ENCODE assay signal across 23 mouse cellular contexts in genomic region chr8:84389173-84389572, GRCm38 (mm10). TPM values are rescaled to one million over a fixed set of nuclear protein-coding genes. Genes with fewer than 3 reads are reported as not detected.
DNase-seq lines count a peak whose midpoint lies in the region; ATAC-seq and TF ChIP-seq lines count a peak whose summit lies in the region.
"Had no signal": no experiment of that assay in that cellular context is flagged by ENCODE, and none has a peak within 500 bp of the region (broad histone marks: within the 10 kb centered on the region; RNA-seq: fewer than 3 reads in every experiment).

No protein-coding gene starts in this region.

- 73% methylated on average over 3 of the region's 3 CpGs for WGBS in heart, embryonic 13.5 days
- 29% methylated on average over 3 of the region's 3 CpGs for WGBS in heart, postnatal 0 days
- 49% methylated on average over 3 of the region's 3 CpGs for WGBS in lung, embryonic 15.5 days
- WGBS in lung, postnatal 0 days: 51% methylated on average over 3 of the region's 3 CpGs

- no peaks in the 10 kb centered on the region for H3K27me3 ChIP-seq in heart, embryonic 13.5 days (replicated peaks)
- no peaks in the 10 kb centered on the region for H3K27me3 ChIP-seq in heart, postnatal 0 days (ENCODE audit: control insufficient read depth, insufficient read depth, low read length)
- no peaks in the 10 kb centered on the region for H3K27me3 ChIP-seq in lung, embryonic 15.5 days
- no peaks in the 10 kb centered on the region for H3K27me3 ChIP-seq in lung, postnatal 0 days (replicated peaks; ENCODE audit: insufficient read depth, low read length)
- H3K27me3 ChIP-seq: embryonic facial prominence, embryonic 13.5 days; forebrain, embryonic 12.5 days; forebrain, embryonic 15.5 days; hindbrain, embryonic 12.5 days; hindbrain, embryonic 15.5 days had no signal

- H3K9ac ChIP-seq in heart, embryonic 13.5 days: no peak overlapping the region
- no peak overlapping the region for H3K9ac ChIP-seq in heart, postnatal 0 days (replicated peaks; ENCODE audit: low read depth, low read length)
- H3K9ac ChIP-seq in lung, embryonic 15.5 days: no peak overlapping the region
- no peak overlapping the region for H3K9ac ChIP-seq in lung, postnatal 0 days (replicated peaks; ENCODE audit: low read depth)
- H3K9ac ChIP-seq: embryonic facial prominence, embryonic 13.5 days; forebrain, embryonic 12.5 days; forebrain, embryonic 15.5 days; hindbrain, embryonic 12.5 days; hindbrain, embryonic 15.5 days had no signal

- H3K4me3 ChIP-seq in heart, embryonic 13.5 days: no peak overlapping the region
- no peak overlapping the region for H3K4me3 ChIP-seq in heart, postnatal 0 days (ENCODE audit: low read depth, low read length)
- H3K4me3 ChIP-seq in lung, embryonic 15.5 days: no peak overlapping the region
- no peak overlapping the region for H3K4me3 ChIP-seq in lung, postnatal 0 days (ENCODE audit: low read depth, low read length)
- H3K4me3 ChIP-seq: embryonic facial prominence, embryonic 10.5 days; embryonic facial prominence, embryonic 13.5 days; erythroblast, embryonic 14.5 days; forebrain, embryonic 12.5 days; forebrain, embryonic 15.5 days; hindbrain, embryonic 12.5 days; hindbrain, embryonic 15.5 days had no signal

- H3K36me3 ChIP-seq in heart, embryonic 13.5 days: no peaks in the 10 kb centered on the region
- no peaks in the 10 kb centered on the region for H3K36me3 ChIP-seq in heart, postnatal 0 days (replicated peaks; ENCODE audit: control insufficient read depth, insufficient read depth, low read length)
- no peaks in the 10 kb centered on the region for H3K36me3 ChIP-seq in lung, embryonic 15.5 days
- no peaks in the 10 kb centered on the region for H3K36me3 ChIP-seq in lung, postnatal 0 days (ENCODE audit: insufficient read depth, low read length)
- H3K36me3 ChIP-seq: embryonic facial prominence, embryonic 10.5 days; embryonic facial prominence, embryonic 13.5 days; forebrain, embryonic 12.5 days; forebrain, embryonic 15.5 days; hindbrain, embryonic 12.5 days; hindbrain, embryonic 15.5 days had no signal

- no peak for DNase-seq in heart, postnatal 4 days
- DNase-seq in heart, postnatal 0 days (ENCODE audit: low spot score): no peak
- no peak for DNase-seq in heart, adult 11 months
- no peak for DNase-seq in lung, postnatal 0 days (ENCODE audit: low spot score)
- DNase-seq: adrenal gland, adult 8-10 months; adrenal gland, postnatal 25 days; cerebellum, adult 11-12 months; cerebellum, adult 8-10 months; cerebellum, postnatal 10 days; cerebellum, postnatal 36 days; embryo, embryonic 11 days; gastrocnemius, postnatal 25 days had no signal

- TF ChIP-seq CTCF in heart, postnatal 0 days (IDR thresholded peaks at IDR 0.05; ENCODE audit: low read depth): no peak
- no peak for TF ChIP-seq CTCF in lung, postnatal 0 days (IDR thresholded peaks at IDR 0.05)

- no peaks in the 10 kb centered on the region for H3K9me3 ChIP-seq in heart, embryonic 13.5 days
- no peaks in the 10 kb centered on the region for H3K9me3 ChIP-seq in heart, postnatal 0 days (replicated peaks; ENCODE audit: control insufficient read depth, low read length)
- H3K9me3 ChIP-seq in lung, embryonic 15.5 days: no peaks in the 10 kb centered on the region
- no peaks in the 10 kb centered on the region for H3K9me3 ChIP-seq in lung, postnatal 0 days (ENCODE audit: low read length)
- H3K9me3 ChIP-seq: embryonic facial prominence, embryonic 10.5 days; embryonic facial prominence, embryonic 13.5 days; forebrain, embryonic 12.5 days; forebrain, embryonic 15.5 days; hindbrain, embryonic 12.5 days; hindbrain, embryonic 15.5 days had no signal

- H3K27ac ChIP-seq in heart, embryonic 13.5 days (replicated peaks): 0 out of 2 replicates have a peak overlapping the region, but pooled peaks have one; percentile 10
- H3K27ac ChIP-seq in heart, postnatal 0 days (ENCODE audit: low read depth): peak overlapping the region; percentile 75
- peak overlapping the region; percentile 58; the same call in 1 of the 2 replicates for H3K27ac ChIP-seq in lung, embryonic 15.5 days
- no peak overlapping the region for H3K27ac ChIP-seq in lung, postnatal 0 days (ENCODE audit: low read length)
- H3K27ac ChIP-seq: embryonic facial prominence, embryonic 10.5 days; embryonic facial prominence, embryonic 13.5 days; forebrain, embryonic 12.5 days; forebrain, embryonic 15.5 days; hindbrain, embryonic 12.5 days; hindbrain, embryonic 15.5 days had no signal

- ATAC-seq in heart, embryonic 13.5 days (ENCODE audit: extremely low read depth, insufficient number of reproducible peaks, low FRiP score, low TSS enrichment): no peak
- peak; percentile 50; the same call in 1 of the 2 replicates for ATAC-seq in heart, postnatal 0 days (ENCODE audit: insufficient read depth, low read depth)
- peak; percentile 46; the same call in 1 of the 2 replicates for ATAC-seq in lung, embryonic 15.5 days (ENCODE audit: borderline replicate concordance, extremely low read depth, low FRiP score, low TSS enrichment)
- ATAC-seq in lung, postnatal 0 days: no peak
- ATAC-seq: activated CD4-positive, CD25-positive, alpha-beta regulatory T cell, adult 4 months; forebrain, embryonic 15.5 days had no signal

- TF ChIP-seq EP300 in heart, postnatal 0 days (IDR thresholded peaks at IDR 0.05; ENCODE audit: low read depth): no peak
- no peak for TF ChIP-seq EP300 in lung, postnatal 0 days (IDR thresholded peaks at IDR 0.05)

- no peak overlapping the region for H3K4me2 ChIP-seq in heart, embryonic 13.5 days
- H3K4me2 ChIP-seq in heart, postnatal 0 days (ENCODE audit: low read depth, low read length): peak overlapping the region; percentile 18; the same call in 1 of the 2 replicates
- H3K4me2 ChIP-seq in lung, embryonic 15.5 days: no peak overlapping the region
- H3K4me2 ChIP-seq in lung, postnatal 0 days (replicated peaks; ENCODE audit: low read depth, low read length): no peak overlapping the region
- H3K4me2 ChIP-seq: embryonic facial prominence, embryonic 13.5 days; forebrain, embryonic 12.5 days; forebrain, embryonic 15.5 days; heart, embryonic 11.5 days; hindbrain, embryonic 12.5 days; hindbrain, embryonic 15.5 days had no signal

- peaks cover 15% of the 10 kb centered on the region for H3K4me1 ChIP-seq in heart, embryonic 13.5 days
- peaks cover 22% of the 10 kb centered on the region for H3K4me1 ChIP-seq in heart, postnatal 0 days (ENCODE audit: control insufficient read depth, insufficient read depth)
- H3K4me1 ChIP-seq in lung, embryonic 15.5 days: peaks cover 19% of the 10 kb centered on the region
- no peaks in the 10 kb centered on the region for H3K4me1 ChIP-seq in lung, postnatal 0 days (ENCODE audit: insufficient read depth, low read depth, low read length)
- H3K4me1 ChIP-seq: embryonic facial prominence, embryonic 10.5 days; forebrain, embryonic 12.5 days; forebrain, embryonic 15.5 days; hindbrain, embryonic 12.5 days; hindbrain, embryonic 15.5 days had no signal

RNA-seq across cellular contexts. Expression of gene Cacna1a, which starts 0.9 kb away (rescaled TPM):
- polyA plus RNA-seq in heart, embryonic 13.5 days (2015; fragmentation: Nextera tagmentation; extraction: Ambion mirVana): 6.4 and 8.1 TPM in 2 replicates
- total RNA-seq in heart, postnatal 4 days (2021): 1 to 10 TPM; 6.6 to 8.0 TPM
- 1.3 and 8.6 TPM in 2 replicates for total RNA-seq in heart, postnatal 0 days (2014; rRNA removed; ENCODE audit: low replicate concordance)
- polyA plus RNA-seq in heart, postnatal 0 days (2015; fragmentation: Nextera tagmentation; extraction: Ambion mirVana): 4.2 and 4.3 TPM in 2 replicates
- 2.1 and 2.4 TPM in 2 replicates for polyA plus RNA-seq in lung, embryonic 15.5 days (2015; fragmentation: Nextera tagmentation; extraction: Ambion mirVana)
- 2.0 and 3.3 TPM in 2 replicates for polyA plus RNA-seq in lung, postnatal 0 days (2015; fragmentation: Nextera tagmentation; extraction: Ambion mirVana)

Comparison
In these comparisons a context has a peak if more than half of its experiments do, and no peak if none do; other contexts are left out.
1. ATAC-seq: peak in heart, postnatal 0 days (single experiment) and lung, embryonic 15.5 days (single experiment); none in heart, embryonic 13.5 days (single experiment) and lung, postnatal 0 days (single experiment).